Mouse (Mus musculus) left cerebral cortex, postnatal 25 days (tissue): ENCODE results near the gene Mrtfa. TPM values are rescaled to one million over a fixed set of nuclear protein-coding genes. Genes with fewer than 3 reads are reported as not detected.
"Not testable (repeated sequence)": the region's sequence is repeated elsewhere in the genome, so short reads cannot be mapped to it uniquely, and the experiment has no call there.

ENCODE experiments used
- DNase-seq, 2 experiments: peaks; one replicate each; pipeline ENCODE4 v3.0.0; 2022; ENCODE audit warnings: low spot score in 2 of 2, mixed read lengths in 1 of 2
- intact Hi-C: fragments of 180-260 bp; cut with DNase I; formaldehyde crosslinking; loops from one replicate; pipeline ENCODE4 v1.15.1; 2025
- total RNA-seq, 2 experiments: library from RNA; stranded (reverse); gene quantifications; 2 replicates each; pipeline ENCODE4 v1.2.3; 2021

The Mrtfa gene
- total RNA-seq = 10 to 100 TPM; 65.0 to 71.8 TPM

DNA sequence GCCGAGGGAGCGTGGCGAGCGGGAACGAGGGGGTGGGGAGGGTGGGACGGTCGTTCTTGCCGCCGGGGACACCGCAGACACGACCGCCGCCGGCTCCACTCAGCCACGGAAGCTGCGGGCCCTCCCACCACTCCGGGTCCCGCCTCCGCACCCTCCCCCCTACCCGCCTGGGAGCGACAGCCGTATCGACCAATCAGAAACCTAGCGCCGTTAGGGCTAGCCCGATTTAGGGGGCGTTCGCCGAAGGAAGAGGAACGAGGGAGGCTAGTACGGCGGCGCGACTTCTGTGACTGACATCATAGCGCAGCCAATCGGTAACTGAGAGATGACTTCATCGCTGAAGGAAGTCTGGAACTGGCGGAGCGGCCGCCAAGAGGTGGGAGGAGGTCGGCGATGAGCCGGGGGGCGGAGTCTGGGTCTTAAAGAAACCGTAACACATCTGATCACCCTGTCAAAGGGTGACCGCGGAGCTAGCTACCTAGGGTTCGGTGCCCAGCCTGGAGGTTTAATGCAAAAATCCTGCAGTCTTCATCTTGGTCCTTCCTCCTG, at the start of gene Mrtfa:
Mrtfa (minus strand) TSS at position 128 of the 549 bp plus-strand sequence.
- intact Hi-C loops = loop anchor here (2.0 to 10.0 kb wide), 2 partner anchors 84 to 486 kb away; no protein-coding TSS in a partner anchor
- peak; percentile 99 to 100 for DNase-seq

DNA sequence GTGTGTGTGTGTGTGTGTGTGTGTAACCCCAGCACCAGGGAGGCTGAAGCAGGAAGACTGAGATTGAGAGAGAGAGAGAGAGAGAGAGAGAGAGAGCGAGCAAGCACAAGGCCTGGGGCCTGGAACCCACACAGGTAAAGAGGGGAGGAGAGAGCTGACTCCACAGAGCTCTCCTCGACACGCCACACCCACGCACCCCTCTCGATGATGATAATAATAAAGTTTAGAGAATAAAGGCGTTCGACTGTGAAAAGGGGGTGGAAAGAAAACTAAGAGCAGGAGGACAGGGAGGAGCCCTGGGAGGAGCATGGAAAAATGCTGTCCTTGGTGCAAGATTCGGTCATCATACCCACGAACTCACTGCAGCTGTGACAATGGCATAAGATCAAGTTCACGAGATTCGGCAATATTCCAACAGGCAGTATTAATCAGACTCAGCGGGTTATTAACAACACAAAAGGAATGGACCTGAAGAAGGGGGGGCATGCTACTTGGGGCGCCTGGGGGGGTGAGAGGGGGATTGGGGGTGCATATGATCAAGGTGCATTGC, 49.3 kb upstream of the Mrtfa start:
- intact Hi-C loops = loop anchor here (5.0 kb wide), 1 partner anchor 107 kb away; no protein-coding TSS in a partner anchor
- peak in 1 of 2 experiments; percentile 21 for DNase-seq

GRCm38 (mm10) chr15:81239261-81239660, 48.7 kb upstream of the Mrtfa start:
- intact Hi-C loops = loop anchor here (5.0 kb wide), 1 partner anchor 108 kb away; no protein-coding TSS in a partner anchor
- DNase-seq = peak in 1 of 2 experiments; percentile 59

GRCm38 (mm10) chr15:81237471-81237870, 46.9 kb upstream of the Mrtfa start:
- no peak for DNase-seq
- intact Hi-C loops = loop anchor here (2.0 to 5.0 kb wide), 2 partner anchors 63 to 110 kb away; no protein-coding TSS in a partner anchor

DNA sequence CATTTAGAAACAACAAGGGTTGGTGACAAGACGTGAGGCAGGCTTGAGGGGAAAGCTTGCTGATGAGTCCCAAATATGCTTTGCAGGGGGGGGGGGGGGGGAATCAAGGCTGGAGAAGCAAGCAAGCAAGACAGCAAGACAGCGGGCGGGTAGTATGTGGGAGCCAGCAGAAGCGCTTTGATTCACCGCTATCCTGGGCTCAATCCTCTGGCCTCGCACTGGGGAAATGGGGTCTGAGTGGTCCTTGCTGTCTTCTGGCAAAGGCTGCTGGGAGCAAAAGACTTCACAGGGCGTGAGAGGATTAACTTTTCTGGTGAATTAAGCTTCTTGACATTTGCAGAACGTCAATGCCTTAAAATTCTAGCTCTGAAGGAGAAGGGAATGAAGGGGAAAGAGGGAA, 45.5 kb upstream of the Mrtfa start:
- DNase-seq = peak in 1 of 2 experiments; percentile 45
- intact Hi-C loops = loop anchor here (2.0 to 5.0 kb wide), 2 partner anchors 65 to 111 kb away; no protein-coding TSS in a partner anchor

DNA sequence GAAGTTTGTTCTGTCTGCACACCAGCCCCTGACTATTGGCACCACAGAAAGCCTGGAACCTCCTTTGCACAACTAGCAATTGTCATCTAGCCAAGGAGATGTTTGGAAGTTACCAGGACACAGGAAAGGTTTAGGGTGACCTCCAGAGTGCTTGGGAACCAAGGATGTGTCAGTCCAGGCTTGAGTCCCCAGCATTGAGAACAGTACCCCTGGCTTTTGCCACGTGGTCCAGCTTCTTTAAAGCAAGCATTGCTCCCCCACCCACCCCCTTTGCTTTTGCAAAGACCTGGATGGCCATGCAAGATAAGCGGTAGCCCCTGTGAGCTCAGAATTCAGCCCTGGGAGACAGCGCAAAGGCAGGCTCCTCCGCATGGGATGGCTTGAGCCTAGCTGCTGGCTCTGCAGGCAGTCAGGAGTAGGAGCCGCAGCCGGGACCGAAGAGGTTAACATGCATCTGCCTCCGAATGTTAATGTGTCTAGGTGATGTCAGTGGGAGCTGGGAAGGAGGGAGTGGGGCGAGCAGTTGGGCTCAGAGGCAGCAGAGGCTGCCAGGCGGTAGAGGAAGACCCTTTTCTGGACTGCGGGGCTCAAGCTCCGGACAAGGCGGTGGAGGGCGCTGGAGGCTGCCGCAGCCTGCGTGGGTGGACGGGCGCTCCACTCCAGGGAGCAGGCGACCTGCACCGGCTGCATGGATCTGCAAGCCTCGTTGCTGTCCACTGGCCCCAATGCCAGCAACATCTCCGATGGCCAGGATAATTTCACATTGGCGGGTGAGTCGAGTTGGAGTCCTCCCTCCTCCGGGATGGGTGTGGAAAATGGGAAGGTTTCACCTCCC, 44.7 kb upstream of the Mrtfa start, which contains the start of gene Mchr1:
Mchr1 (plus strand) TSS at position 414 of the 835 bp plus-strand sequence.
- DNase-seq = peak; percentile 79 to 90
- intact Hi-C loops = loop anchor here (5.0 kb wide), 1 partner anchor 112 kb away; no protein-coding TSS in a partner anchor

GRCm38 (mm10) chr15:81231325-81231724, 40.8 kb upstream of the Mrtfa start:
- intact Hi-C loops = no loop called here

DNA sequence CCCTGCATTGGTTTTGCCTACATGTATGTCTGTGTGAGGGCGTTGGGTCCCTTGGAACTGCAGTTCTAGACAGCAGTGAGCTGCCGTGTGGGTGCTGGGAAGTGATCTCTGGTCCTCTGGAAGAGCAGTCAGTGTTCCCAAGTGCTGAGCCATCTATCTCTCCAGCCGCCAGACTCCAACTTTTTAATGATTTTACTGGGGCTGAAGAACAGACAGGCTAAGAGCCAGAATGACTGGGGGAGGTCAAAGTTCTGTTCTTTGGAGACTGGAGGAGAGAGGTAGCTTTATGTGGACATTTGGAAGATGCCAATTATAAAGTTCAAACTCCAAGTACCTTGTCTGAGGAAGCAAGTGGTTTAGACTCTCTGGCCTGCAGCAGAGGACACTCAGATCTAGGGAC, 39.2 kb upstream of the Mrtfa start:
- DNase-seq = no peak
- intact Hi-C loops = no loop called here

More at GRCm38 (mm10) chr15:81231325-81231724, 40.8 kb upstream of the Mrtfa start:
- DNase-seq = no peak

- no peak for DNase-seq
- intact Hi-C loops = no loop called here
Measured at GRCm38 (mm10) chr15:81228258-81228657, 37.7 kb upstream of the Mrtfa start.

DNA sequence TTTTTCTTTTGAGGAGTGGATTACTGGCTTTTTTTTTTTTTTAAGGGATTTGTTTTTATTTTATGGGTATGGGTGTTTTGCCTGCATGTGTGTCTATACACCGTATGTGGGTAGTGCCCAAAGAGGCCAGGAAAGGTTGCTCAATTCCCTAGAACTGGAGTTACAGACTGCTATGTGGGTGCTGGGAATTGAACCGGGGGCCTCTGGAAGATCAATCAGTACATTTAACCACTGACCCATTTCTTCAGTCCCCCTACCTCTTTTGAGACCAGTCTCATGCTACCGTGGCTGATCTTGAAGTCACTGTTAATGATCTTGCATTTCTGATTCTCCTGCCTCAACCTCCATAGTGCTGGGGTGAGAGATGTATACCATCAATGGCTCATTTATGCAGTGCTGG, 36.7 kb upstream of the Mrtfa start:
- intact Hi-C loops = no loop called here

DNA sequence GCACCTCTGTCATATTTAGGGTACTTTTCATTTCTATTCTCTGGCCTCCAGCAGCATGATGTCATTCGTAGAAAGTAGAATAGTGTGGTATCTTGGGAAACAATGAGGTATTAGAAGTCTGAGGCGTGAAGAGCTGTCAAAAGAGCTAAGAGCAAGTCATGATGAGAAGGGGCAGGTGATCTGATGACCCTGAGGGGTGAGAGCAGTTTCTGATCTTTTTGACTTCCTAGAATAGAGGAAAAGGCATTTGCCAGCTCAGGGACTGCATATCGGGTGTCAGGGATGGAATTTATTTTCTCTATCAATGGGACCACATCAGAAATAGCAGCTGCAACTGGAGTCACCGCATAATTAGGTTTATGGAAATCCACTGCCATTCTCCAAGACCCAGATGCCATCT, 36.2 kb upstream of the Mrtfa start:
- DNase-seq = no peak
- intact Hi-C loops = no loop called here

More for the DNA sequence above, 36.7 kb upstream of the Mrtfa start:
- DNase-seq = no peak

DNA sequence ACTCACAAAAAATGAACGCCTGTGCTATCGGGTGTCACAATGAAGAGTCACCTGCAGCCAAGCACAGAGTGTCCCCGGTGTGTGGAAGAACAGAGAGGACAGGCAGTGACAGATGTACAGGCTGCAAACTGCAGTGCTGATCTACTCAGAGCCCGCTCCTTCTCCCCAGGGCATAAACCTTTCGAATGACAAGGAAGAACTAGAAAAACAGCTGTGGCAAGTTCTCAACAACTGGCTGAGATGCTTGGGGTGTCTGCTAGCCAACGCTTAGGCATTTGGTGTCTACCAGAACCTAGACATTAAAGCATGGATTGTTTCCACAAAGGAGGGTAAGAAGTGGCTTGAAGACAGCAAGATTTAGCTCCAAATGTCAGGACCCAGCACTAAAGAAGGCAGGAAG, 35.2 kb upstream of the Mrtfa start:
- intact Hi-C loops = no loop called here
- no peak for DNase-seq

GRCm38 (mm10) chr15:81225016-81225415, 34.5 kb upstream of the Mrtfa start:
- intact Hi-C loops = no loop called here
- no peak for DNase-seq

DNA sequence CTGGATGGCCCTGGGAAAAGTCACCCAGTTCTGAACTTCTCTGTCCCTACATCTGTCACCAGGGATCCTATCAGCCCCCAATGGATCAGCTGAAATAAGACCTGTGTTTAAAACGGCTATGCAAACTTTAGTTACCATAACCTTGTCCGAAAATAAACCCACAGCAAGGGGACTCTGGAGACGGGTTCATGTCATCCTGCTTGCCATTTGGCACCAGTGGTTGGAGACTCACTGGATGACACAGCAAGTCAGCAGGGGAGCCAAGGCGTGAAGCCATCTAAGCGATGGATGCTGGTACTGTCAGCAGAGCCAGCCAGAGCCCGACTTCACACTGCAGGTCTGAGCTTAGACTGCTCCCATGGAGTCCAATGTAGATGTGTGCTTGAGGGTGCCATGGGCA, 30.9 kb upstream of the Mrtfa start:
- intact Hi-C loops = no loop called here
- DNase-seq = no peak

- DNase-seq, intact Hi-C loops: not testable (repeated sequence)
Measured at GRCm38 (mm10) chr15:81220051-81220450, 29.5 kb upstream of the Mrtfa start.

GRCm38 (mm10) chr15:81219054-81219453, 28.5 kb upstream of the Mrtfa start:
- no peak for DNase-seq
- intact Hi-C loops = no loop called here

DNA sequence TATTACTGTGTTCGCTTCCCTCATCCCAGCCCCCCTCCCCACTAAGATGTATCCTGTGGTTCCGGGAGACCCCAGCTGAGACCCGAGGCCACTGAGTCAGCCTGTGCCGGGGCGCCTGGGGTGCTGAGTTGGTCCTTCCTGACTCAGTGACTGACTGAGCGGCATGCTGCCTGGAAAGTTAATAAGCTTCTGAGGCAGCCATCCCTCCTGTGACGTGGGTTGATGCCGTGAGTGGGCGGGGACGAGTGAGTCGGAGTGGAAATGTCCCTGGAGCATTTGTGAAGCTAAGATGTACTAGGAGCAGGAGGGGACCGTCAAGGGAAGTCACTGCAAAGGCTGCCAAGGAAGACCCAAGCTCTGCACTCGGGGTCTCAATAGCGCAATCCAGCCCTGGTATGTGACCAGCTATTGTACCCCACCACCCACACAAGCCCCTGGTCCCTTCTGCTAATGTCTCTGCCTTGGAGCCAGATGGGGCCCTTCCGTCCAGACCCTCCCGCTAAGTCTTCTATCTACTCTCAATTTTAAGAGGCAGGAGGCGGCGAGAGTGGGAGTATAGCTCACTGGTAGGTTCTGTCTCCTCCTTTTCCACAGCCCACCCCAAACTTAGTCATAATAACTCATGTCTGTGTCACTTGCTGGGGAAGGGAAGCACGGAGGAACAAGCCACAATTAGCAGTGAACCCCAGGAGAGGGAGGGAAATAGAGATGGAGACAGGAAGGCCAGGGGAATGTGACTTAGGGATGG, 26.5 kb upstream of the Mrtfa start:
- peak; percentile 60 to 92 for DNase-seq

DNA sequence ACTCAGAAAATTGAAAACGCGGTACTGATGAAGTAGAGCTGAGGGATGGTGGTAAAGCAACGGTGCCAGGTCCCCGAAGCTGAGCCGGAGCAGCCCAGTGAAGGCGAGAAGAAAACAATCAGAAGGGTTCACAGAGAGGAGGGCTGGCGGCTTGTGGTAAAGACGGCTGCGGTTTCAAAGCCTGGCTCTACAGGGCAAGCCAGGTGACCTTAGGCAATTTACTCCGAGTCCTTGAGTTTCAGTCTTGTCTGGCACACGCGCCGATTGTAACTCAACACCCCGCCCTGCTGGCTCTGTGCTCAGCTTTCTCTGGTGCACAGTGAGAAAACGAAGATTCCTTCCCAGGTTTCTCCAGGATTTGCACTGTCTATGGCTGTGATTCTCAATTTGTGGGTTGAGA, 22.4 kb upstream of the Mrtfa start:
- intact Hi-C loops = no loop called here
- DNase-seq = no peak

More for the DNA sequence above, 26.5 kb upstream of the Mrtfa start:
- intact Hi-C loops = no loop called here

- intact Hi-C loops = no loop called here
Measured at GRCm38 (mm10) chr15:81210496-81210895, 19.9 kb upstream of the Mrtfa start.

DNA sequence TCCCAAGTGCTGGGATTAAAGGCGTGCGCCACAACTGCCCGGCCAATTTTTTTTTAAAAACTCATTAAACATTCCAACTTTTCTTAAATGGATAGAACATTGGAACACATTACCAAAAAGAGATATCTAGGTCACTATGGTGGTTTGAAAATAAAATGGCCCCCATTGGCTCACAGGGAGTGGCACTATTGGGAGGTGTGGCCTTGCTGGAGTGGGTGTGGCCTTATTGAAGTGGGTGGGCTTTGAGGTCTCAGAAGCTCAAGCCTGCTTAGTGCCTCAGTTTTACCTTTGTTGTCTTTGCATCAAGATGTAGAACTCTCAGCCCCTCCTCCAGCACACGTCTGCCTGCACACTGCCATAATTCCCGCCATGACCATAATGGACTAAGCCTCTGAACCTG, 11.9 kb upstream of the Mrtfa start:
- intact Hi-C loops = no loop called here
- DNase-seq = no peak

More at GRCm38 (mm10) chr15:81210496-81210895, 19.9 kb upstream of the Mrtfa start:
- DNase-seq = no peak
